Mouse (Mus musculus) embryonic facial prominence, embryonic 14.5 days (tissue): ENCODE measurements at regions not wholly inside any gene's neighbourhood (a gene's known extent, or its start where the extent isn't known, plus 50 kb on each side); places are given as distances from the start of the nearest gene placed in this dataset.

Experiments
- ATAC-seq: fragments of 200-750 bp; cut with Nextera tagmentation; 2 replicates; pipeline ENCODE4 v1.8.0; 2017; ENCODE audit warnings: low read depth, moderate number of reproducible peaks, moderate TSS enrichment
- DNase-seq: peaks from one replicate; pipeline ENCODE4 v3.0.0-alpha.2; 2015; ENCODE audit warnings: low spot score
- H3K27ac ChIP-seq: fragments of 300-500 bp; sonication (generic); replicated peaks from 2 replicates; pipeline ENCODE4 v1.5.1; 2014; ENCODE audit warnings: low read depth, mild to moderate bottlenecking, low read length, moderate library complexity
- H3K27me3 ChIP-seq: fragments of 300-500 bp; sonication (generic); replicated peaks from 2 replicates; pipeline ENCODE4 v1.6.1; 2014; ENCODE audit warnings: low read length; ENCODE audit not compliant: control insufficient read depth, insufficient read depth
- H3K36me3 ChIP-seq: fragments of 300-500 bp; sonication (generic); 2 replicates; pipeline ENCODE4 v1.6.1; 2014; ENCODE audit warnings: low read length, mixed read lengths; ENCODE audit not compliant: control insufficient read depth, insufficient read depth
- H3K4me1 ChIP-seq: fragments of 300-500 bp; sonication (generic); 2 replicates; pipeline ENCODE4 v1.6.1; 2014; ENCODE audit warnings: antibody characterized with exemption, low read length; ENCODE audit not compliant: control insufficient read depth, insufficient read depth
- H3K4me2 ChIP-seq: fragments of 300-500 bp; sonication (generic); 2 replicates; pipeline ENCODE4 v1.6.1; 2014; ENCODE audit warnings: low read depth, mild to moderate bottlenecking, low read length, moderate library complexity, mixed read lengths
- H3K4me3 ChIP-seq: fragments of 300-500 bp; sonication (generic); 2 replicates; pipeline ENCODE4 v1.5.1; 2014; ENCODE audit warnings: low read depth, mild to moderate bottlenecking, low read length
- H3K9ac ChIP-seq: fragments of 300-500 bp; sonication (generic); 2 replicates; pipeline ENCODE4 v1.6.1; 2014; ENCODE audit warnings: low read depth, mild to moderate bottlenecking, low read length, moderate library complexity, mixed read lengths
- H3K9me3 ChIP-seq: fragments of 300-500 bp; sonication (generic); 2 replicates; pipeline ENCODE4 v1.6.1; 2016; ENCODE audit warnings: low read length; ENCODE audit not compliant: control insufficient read depth
- whole genome bisulfite sequencing: fragments of 180-500 bp; shearing (Covaris S2); extraction: QIAGEN DNeasy Blood & Tissue Kit; methylation state at CpG from one replicate; pipeline ENCODE4 v1.1.7; 2014; 5-methylcytosine and 5-hydroxymethylcytosine counted together

DNA sequence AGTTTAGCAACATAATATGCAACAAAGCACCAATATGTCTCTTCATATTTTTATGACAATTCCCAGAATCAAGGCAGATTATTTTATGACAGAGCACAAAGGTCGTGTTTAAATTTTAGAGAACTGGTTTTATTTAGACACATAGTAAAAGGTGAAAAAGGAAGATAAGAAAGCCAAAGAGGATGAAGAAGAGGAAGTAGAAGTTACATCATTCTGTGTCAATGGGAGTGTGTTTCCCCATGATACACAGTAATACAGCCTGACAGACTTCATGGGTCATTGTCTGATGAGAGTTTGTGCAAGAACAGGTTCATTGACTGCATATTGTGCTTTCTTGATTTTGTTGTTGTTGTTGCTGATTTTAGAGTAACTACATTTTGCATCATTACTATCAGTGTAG, 1053.7 kb upstream of the Adgrl3 start:
- H3K9ac ChIP-seq: no peak overlapping the region
- no peaks in the 10 kb centered on the region for H3K4me1 ChIP-seq
- WGBS: 74% methylated on average over 1 of the region's 1 CpGs
- H3K27me3 ChIP-seq: no peaks in the 10 kb centered on the region
- H3K9me3 ChIP-seq: no peaks in the 10 kb centered on the region
- no peak overlapping the region for H3K4me2 ChIP-seq
- DNase-seq (no peak), ATAC-seq (no peak)
- H3K36me3 ChIP-seq: no peaks in the 10 kb centered on the region
- H3K4me3 ChIP-seq: no peak overlapping the region
- H3K27ac ChIP-seq: no peak overlapping the region

DNA sequence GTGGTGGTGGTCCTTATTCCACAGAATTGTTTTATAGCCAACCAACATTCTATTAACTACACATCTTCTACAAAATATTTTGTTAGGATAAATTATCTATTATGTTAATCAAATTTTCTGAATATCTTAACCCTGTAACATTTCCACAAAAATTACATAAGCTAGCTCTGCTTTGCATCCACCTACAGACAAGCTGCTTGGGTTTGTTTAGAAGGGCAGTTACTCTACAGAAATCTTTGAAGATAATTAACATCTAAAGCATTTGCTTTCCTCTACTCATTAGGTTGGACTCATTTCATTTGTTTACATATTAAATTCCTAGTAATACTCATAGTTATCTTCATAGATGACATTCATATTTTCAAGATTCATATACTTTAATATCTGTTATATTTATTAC, 1014.5 kb upstream of the Adgrl3 start:
- H3K27ac ChIP-seq: no peak overlapping the region
- H3K9me3 ChIP-seq: no peaks in the 10 kb centered on the region
- H3K36me3 ChIP-seq: no peaks in the 10 kb centered on the region
- ATAC-seq (no peak), DNase-seq (no peak)
- no peak overlapping the region for H3K4me3 ChIP-seq
- no peak overlapping the region for H3K4me2 ChIP-seq
- H3K4me1 ChIP-seq: no peaks in the 10 kb centered on the region
- H3K9ac ChIP-seq: no peak overlapping the region
- no peaks in the 10 kb centered on the region for H3K27me3 ChIP-seq

DNA sequence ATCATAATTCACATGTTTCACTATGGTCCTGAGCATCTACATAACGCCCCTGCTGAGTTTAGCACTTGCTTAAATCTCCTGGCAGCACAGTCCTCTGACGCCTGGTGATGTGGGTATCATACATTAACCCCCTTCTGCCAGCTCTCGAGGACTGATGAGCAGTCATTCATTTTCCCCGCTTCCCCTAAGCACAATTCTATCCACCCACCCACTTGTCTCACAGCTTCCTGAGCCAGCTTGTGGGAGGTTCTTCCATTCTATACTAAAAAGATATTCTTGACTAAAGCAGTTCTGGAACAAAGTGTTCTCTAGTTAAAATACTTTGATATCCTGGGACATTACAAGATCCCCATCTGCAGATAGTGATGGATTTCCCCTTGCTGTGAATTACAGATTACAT, 981.1 kb upstream of the Adgrl3 start:
- H3K27ac ChIP-seq: no peak overlapping the region
- no peak overlapping the region for H3K4me3 ChIP-seq
- no peak overlapping the region for H3K9ac ChIP-seq
- no peaks in the 10 kb centered on the region for H3K9me3 ChIP-seq
- no peaks in the 10 kb centered on the region for H3K4me1 ChIP-seq
- H3K4me2 ChIP-seq: no peak overlapping the region
- no peaks in the 10 kb centered on the region for H3K36me3 ChIP-seq
- ATAC-seq (no peak), DNase-seq (no peak)
- 81% methylated on average over 4 of the region's 4 CpGs for WGBS
- H3K27me3 ChIP-seq: no peaks in the 10 kb centered on the region

DNA sequence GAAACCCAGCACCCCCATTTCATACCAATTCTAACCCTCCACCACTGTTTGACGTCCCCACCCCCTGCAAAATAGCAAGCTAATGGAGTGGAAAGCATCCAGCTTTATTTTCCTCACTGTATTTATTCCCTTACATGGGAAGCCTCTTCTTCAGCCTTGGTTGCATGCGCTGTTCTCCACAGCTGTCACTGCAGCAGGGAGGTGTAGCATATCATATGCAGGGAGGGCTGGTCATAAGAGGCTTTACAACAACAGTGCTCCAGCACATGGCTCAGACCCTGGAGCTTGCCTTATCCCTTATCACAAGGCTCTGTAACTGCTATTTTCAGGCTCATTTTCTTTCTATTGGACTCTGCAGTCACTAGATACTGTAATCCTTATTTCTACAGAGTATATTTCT, 980.5 kb upstream of the Adgrl3 start:
- no peaks in the 10 kb centered on the region for H3K27me3 ChIP-seq
- no peak overlapping the region for H3K4me3 ChIP-seq
- no peaks in the 10 kb centered on the region for H3K9me3 ChIP-seq
- no peak overlapping the region for H3K4me2 ChIP-seq
- ATAC-seq (no peak), DNase-seq (peak; percentile 2)
- H3K36me3 ChIP-seq: no peaks in the 10 kb centered on the region
- H3K27ac ChIP-seq: no peak overlapping the region
- H3K4me1 ChIP-seq: no peaks in the 10 kb centered on the region
- no peak overlapping the region for H3K9ac ChIP-seq
- WGBS: 77% methylated on average over 2 of the region's 2 CpGs
